Mouse (Mus musculus): Measurements from ENCODE around the gene Srd5a1. TPM values are rescaled to one million over a fixed set of nuclear protein-coding genes. Genes with fewer than 3 reads are reported as not detected.

Gene Srd5a1
- polyA plus RNA-seq, 1 experiment from 2014 or later = 6.9 TPM

GRCm38 (mm10) chr13:69537366-69537765, 73.9 kb downstream of the Srd5a1 start:
- no peak overlapping the region for H3K9ac ChIP-seq
- no peaks in the 10 kb centered on the region for H3K9me3 ChIP-seq (replicated peaks)
- H3K27me3 ChIP-seq = no peaks in the 10 kb centered on the region
- H3K4me2 ChIP-seq = no peak overlapping the region
- 81% methylated on average over 7 of the region's 7 CpGs for WGBS
- no peak overlapping the region for H3K4me3 ChIP-seq
- no peaks in the 10 kb centered on the region for H3K36me3 ChIP-seq
- peaks cover 54% of the 10 kb centered on the region for H3K4me1 ChIP-seq (replicated peaks)
- no peak overlapping the region for H3K27ac ChIP-seq
- ATAC-seq (replicated peaks; ENCODE audit: insufficient number of reproducible peaks, insufficient read depth, low FRiP score, low read depth) = no peak

- Histone ChIP-seq H3K4me1 (replicated peaks) (peaks cover 57% of the 10 kb centered on the region), H3K9me3 (replicated peaks) (no peaks in the 10 kb centered on the region), H3K27me3 (no peaks in the 10 kb centered on the region), H3K4me2 (peak overlapping the region; percentile 92), H3K36me3 (no peaks in the 10 kb centered on the region), H3K27ac (peak overlapping the region; percentile 94), H3K9ac (peak overlapping the region; percentile 84), H3K4me3 (peak overlapping the region; percentile 77; the same call in 1 of the 2 replicates)
- no peak for ATAC-seq (replicated peaks; ENCODE audit: insufficient number of reproducible peaks, insufficient read depth, low FRiP score, low read depth)
- WGBS = 75% methylated on average over 4 of the region's 4 CpGs
Observed at GRCm38 (mm10) chr13:69536021-69536420, 75.2 kb downstream of the Srd5a1 start.

GRCm38 (mm10) chr13:69534654-69535551, 76.3 kb downstream of the Srd5a1 start:
- Histone ChIP-seq H3K9me3 (replicated peaks) (no peaks in the 10 kb centered on the region), H3K4me2 (peak overlapping the region; percentile 92), H3K27ac (peak overlapping the region; percentile 94), H3K9ac (peak overlapping the region; percentile 88), H3K4me3 (peak overlapping the region; percentile 77), H3K36me3 (no peaks in the 10 kb centered on the region; the same call in 1 of the 2 replicates), H3K27me3 (no peaks in the 10 kb centered on the region), H3K4me1 (replicated peaks) (peaks cover 54% of the 10 kb centered on the region)
- peak; percentile 94 for ATAC-seq (replicated peaks; ENCODE audit: insufficient number of reproducible peaks, insufficient read depth, low FRiP score, low read depth)
- under 1% methylated on average over 83 of the region's 86 CpGs for WGBS

- peak; percentile 85 for ATAC-seq (replicated peaks; ENCODE audit: insufficient number of reproducible peaks, insufficient read depth, low FRiP score, low read depth)
- H3K27ac ChIP-seq = peak within 1 kb of the TSS; percentile 94
- peak within 1 kb of the TSS; percentile 88 for H3K9ac ChIP-seq
- H3K4me1 ChIP-seq (replicated peaks) = peaks cover 49% of the 10 kb centered on the region
- H3K4me2 ChIP-seq = peak within 1 kb of the TSS; percentile 92
- no peaks in the 10 kb centered on the region for H3K9me3 ChIP-seq (replicated peaks)
- peak within 1 kb of the TSS; percentile 77 for H3K4me3 ChIP-seq
- 1% methylated on average over 37 of the region's 57 CpGs for WGBS
- H3K27me3 ChIP-seq = no peaks in the 10 kb centered on the region
- no peaks in the 10 kb centered on the region; the same call in 1 of the 2 replicates for H3K36me3 ChIP-seq
Observed at GRCm38 (mm10) chr13:69534334-69534653, 76.9 kb downstream of the Srd5a1 start, which contains the start of gene Tent4a. Gene Tent4a, minus strand, starts transcription at chr13:69534617.

- Histone ChIP-seq H3K4me1 (replicated peaks) (peaks cover 46% of the 10 kb centered on the region), H3K27me3 (no peaks in the 10 kb centered on the region), H3K4me2 (peak within 1 kb of the TSS; percentile 92), H3K4me3 (peak within 1 kb of the TSS; percentile 77), H3K27ac (peak within 1 kb of the TSS; percentile 94), H3K9me3 (replicated peaks) (no peaks in the 10 kb centered on the region), H3K9ac (peak within 1 kb of the TSS; percentile 88), H3K36me3 (no peaks in the 10 kb centered on the region; the same call in 1 of the 2 replicates)
- ATAC-seq (replicated peaks; ENCODE audit: insufficient number of reproducible peaks, insufficient read depth, low FRiP score, low read depth) = peak; percentile 33; the same call in 1 of the 2 replicates
- under 1% methylated on average over 123 of the region's 155 CpGs for WGBS
Observed at GRCm38 (mm10) chr13:69533405-69534333, 77.6 kb downstream of the Srd5a1 start, which contains the start of gene Nsun2. Gene Nsun2, plus strand, starts transcription at chr13:69533746.

- Histone ChIP-seq H3K27ac (peak overlapping the region; percentile 94), H3K4me3 (peak overlapping the region; percentile 77), H3K36me3 (no peaks in the 10 kb centered on the region; the same call in 1 of the 2 replicates), H3K9ac (peak overlapping the region; percentile 88), H3K27me3 (no peaks in the 10 kb centered on the region), H3K4me1 (replicated peaks) (peaks cover 46% of the 10 kb centered on the region), H3K9me3 (replicated peaks) (no peaks in the 10 kb centered on the region), H3K4me2 (peak overlapping the region; percentile 92)
- no peak for ATAC-seq (replicated peaks; ENCODE audit: insufficient number of reproducible peaks, insufficient read depth, low FRiP score, low read depth)
- WGBS = 2% methylated on average over 9 of the region's 9 CpGs
Observed at GRCm38 (mm10) chr13:69532893-69533404, 78.3 kb downstream of the Srd5a1 start.

- no peak overlapping the region for H3K27ac ChIP-seq
- H3K9ac ChIP-seq = peak overlapping the region; percentile 88
- no peaks in the 10 kb centered on the region for H3K27me3 ChIP-seq
- H3K9me3 ChIP-seq (replicated peaks) = no peaks in the 10 kb centered on the region
- WGBS = 19% methylated on average over 14 of the region's 14 CpGs
- ATAC-seq (replicated peaks; ENCODE audit: insufficient number of reproducible peaks, insufficient read depth, low FRiP score, low read depth) = no peak
- H3K4me2 ChIP-seq = peak overlapping the region; percentile 92
- peak overlapping the region; percentile 77 for H3K4me3 ChIP-seq
- no peaks in the 10 kb centered on the region; the same call in 1 of the 2 replicates for H3K36me3 ChIP-seq
- peaks cover 49% of the 10 kb centered on the region for H3K4me1 ChIP-seq (replicated peaks)
Observed at GRCm38 (mm10) chr13:69532101-69532892, 78.9 kb downstream of the Srd5a1 start.

GRCm38 (mm10) chr13:69531431-69531830, 79.8 kb downstream of the Srd5a1 start:
- peak overlapping the region; percentile 77 for H3K4me3 ChIP-seq
- 46% methylated on average over 6 of the region's 6 CpGs for WGBS
- H3K4me2 ChIP-seq = peak overlapping the region; percentile 92
- H3K9me3 ChIP-seq (replicated peaks) = no peaks in the 10 kb centered on the region
- H3K9ac ChIP-seq = no peak overlapping the region
- H3K4me1 ChIP-seq (replicated peaks) = peaks cover 56% of the 10 kb centered on the region
- no peaks in the 10 kb centered on the region; the same call in 1 of the 2 replicates for H3K36me3 ChIP-seq
- H3K27ac ChIP-seq = no peak overlapping the region
- H3K27me3 ChIP-seq = no peaks in the 10 kb centered on the region
- no peak for ATAC-seq (replicated peaks; ENCODE audit: insufficient number of reproducible peaks, insufficient read depth, low FRiP score, low read depth)

- Histone ChIP-seq H3K4me2 (peak overlapping the region; percentile 92), H3K9me3 (replicated peaks) (no peaks in the 10 kb centered on the region), H3K4me1 (replicated peaks) (peaks cover 56% of the 10 kb centered on the region), H3K4me3 (peak overlapping the region; percentile 77; the same call in 1 of the 2 replicates), H3K27ac (no peak overlapping the region), H3K9ac (no peak overlapping the region), H3K36me3 (no peaks in the 10 kb centered on the region; the same call in 1 of the 2 replicates), H3K27me3 (no peaks in the 10 kb centered on the region)
- 73% methylated on average over 6 of the region's 6 CpGs for WGBS
- no peak for ATAC-seq (replicated peaks; ENCODE audit: insufficient number of reproducible peaks, insufficient read depth, low FRiP score, low read depth)
Observed at GRCm38 (mm10) chr13:69530951-69531350, 80.3 kb downstream of the Srd5a1 start.

- ATAC-seq (replicated peaks; ENCODE audit: insufficient number of reproducible peaks, insufficient read depth, low FRiP score, low read depth) = no peak
- no peak overlapping the region for H3K9ac ChIP-seq
- H3K9me3 ChIP-seq (replicated peaks) = no peaks in the 10 kb centered on the region
- H3K36me3 ChIP-seq = no peaks in the 10 kb centered on the region; the same call in 1 of the 2 replicates
- no peak overlapping the region for H3K27ac ChIP-seq
- H3K27me3 ChIP-seq = no peaks in the 10 kb centered on the region
- H3K4me1 ChIP-seq (replicated peaks) = peaks cover 56% of the 10 kb centered on the region
- WGBS = 71% methylated on average over 3 of the region's 3 CpGs
- no peak overlapping the region for H3K4me3 ChIP-seq
- no peak overlapping the region; the same call in 1 of the 2 replicates for H3K4me2 ChIP-seq
Observed at GRCm38 (mm10) chr13:69530156-69530555, 81.1 kb downstream of the Srd5a1 start.
